Mouse (Mus musculus) myocyte (in vitro differentiated cells): ENCODE measurements around the gene Dnmt3a. TPM values are rescaled to one million over a fixed set of nuclear protein-coding genes. Genes with fewer than 3 reads are reported as not detected.

Experiments
- H3K27me3 ChIP-seq: one replicate; pipeline ENCODE4 v1.6.1; 2011; ENCODE audit not compliant: control insufficient read depth, insufficient read depth, insufficient read length
- H3K36me3 ChIP-seq: one replicate; pipeline ENCODE4 v1.6.1; 2011; ENCODE audit not compliant: control insufficient read depth, insufficient read depth
- H3K4me2 ChIP-seq: one replicate; pipeline ENCODE4 v1.6.1; 2011; ENCODE audit warnings: low read depth, control low read depth
- H3K4me3 ChIP-seq: one replicate; pipeline ENCODE4 v1.5.1; 2011; ENCODE audit warnings: mild to moderate bottlenecking, control low read depth, moderate library complexity
- H3K79me2 ChIP-seq: one replicate; pipeline ENCODE4 v1.6.1; 2011; ENCODE audit not compliant: control insufficient read depth, insufficient read depth
- H3ac ChIP-seq: one replicate; pipeline ENCODE4 v1.6.1; 2011; ENCODE audit not compliant: control insufficient read depth, insufficient read length
- CEBPB ChIP-seq: IDR thresholded peaks from 2 replicates; pipeline ENCODE4 v1.6.1; 2011; ENCODE audit warnings: mild to moderate bottlenecking, moderate library complexity; ENCODE audit not compliant: poor library complexity, insufficient read depth, severe bottlenecking
- E2F4 ChIP-seq: IDR thresholded peaks from one replicate; pipeline ENCODE4 v1.6.1; 2011; ENCODE audit warnings: mild to moderate bottlenecking, control low read depth, moderate library complexity; ENCODE audit not compliant: insufficient read depth
- MAX ChIP-seq: IDR thresholded peaks from one replicate; pipeline ENCODE4 v1.6.1; 2011; ENCODE audit warnings: low read depth, mild to moderate bottlenecking, control low read depth
- MYOD1 ChIP-seq, 3 experiments: IDR thresholded peaks; one replicate each; pipeline ENCODE4 v1.6.1; 2011; ENCODE audit warnings: control low read depth in 2 of 3, low read depth in 2 of 3, mild to moderate bottlenecking in 2 of 3, moderate library complexity in 1 of 3; ENCODE audit not compliant: insufficient read length in 2 of 3, control insufficient read depth in 1 of 3
- MYOG ChIP-seq, 3 experiments: IDR thresholded peaks; one replicate each; pipeline ENCODE4 v1.6.1; 2011; ENCODE audit warnings: control low read depth in 2 of 3, low read depth in 2 of 3, mild to moderate bottlenecking in 2 of 3; ENCODE audit not compliant: insufficient read length in 2 of 3, control insufficient read depth in 1 of 3, insufficient read depth in 1 of 3
- POLR2A ChIP-seq: IDR thresholded peaks from one replicate; pipeline ENCODE4 v1.6.1; 2011; ENCODE audit warnings: low read depth, mild to moderate bottlenecking, control low read depth, moderate library complexity; ENCODE audit not compliant: insufficient read length
- POLR2AphosphoS2 ChIP-seq: IDR thresholded peaks from one replicate; pipeline ENCODE4 v1.6.1; 2011; ENCODE audit warnings: low read depth, control low read depth; ENCODE audit not compliant: insufficient read length
- REST ChIP-seq: IDR thresholded peaks from one replicate; pipeline ENCODE4 v1.6.1; 2011; ENCODE audit warnings: mild to moderate bottlenecking, control low read depth, moderate library complexity; ENCODE audit not compliant: insufficient read depth, insufficient read length
- SRF ChIP-seq: IDR thresholded peaks from one replicate; pipeline ENCODE4 v1.6.1; 2011; ENCODE audit warnings: low read depth; ENCODE audit not compliant: control insufficient read depth, insufficient read length
- TCF12 ChIP-seq: IDR thresholded peaks from one replicate; pipeline ENCODE4 v1.6.1; 2011; ENCODE audit warnings: mild to moderate bottlenecking, control low read depth; ENCODE audit not compliant: poor library complexity, insufficient read depth, severe bottlenecking
- TCF3 ChIP-seq: IDR thresholded peaks from one replicate; pipeline ENCODE4 v1.6.1; 2011; ENCODE audit warnings: low read depth, control low read depth; ENCODE audit not compliant: insufficient read length
- USF1 ChIP-seq: IDR thresholded peaks from one replicate; pipeline ENCODE4 v1.6.1; 2011; ENCODE audit warnings: low read depth, mild to moderate bottlenecking, control low read depth, moderate library complexity
- polyA plus RNA-seq: library from polyadenylated mRNA; unstranded; fragments of >200 nt; fragmentation: generic; extraction: Trizol; gene quantifications from one replicate; pipeline ENCODE4 v1.2.1, GENCODE M21; 2012; ENCODE audit warnings: missing spikeins

The Dnmt3a gene
- polyA plus RNA-seq, 1 experiment: 4.6 TPM

DNA sequence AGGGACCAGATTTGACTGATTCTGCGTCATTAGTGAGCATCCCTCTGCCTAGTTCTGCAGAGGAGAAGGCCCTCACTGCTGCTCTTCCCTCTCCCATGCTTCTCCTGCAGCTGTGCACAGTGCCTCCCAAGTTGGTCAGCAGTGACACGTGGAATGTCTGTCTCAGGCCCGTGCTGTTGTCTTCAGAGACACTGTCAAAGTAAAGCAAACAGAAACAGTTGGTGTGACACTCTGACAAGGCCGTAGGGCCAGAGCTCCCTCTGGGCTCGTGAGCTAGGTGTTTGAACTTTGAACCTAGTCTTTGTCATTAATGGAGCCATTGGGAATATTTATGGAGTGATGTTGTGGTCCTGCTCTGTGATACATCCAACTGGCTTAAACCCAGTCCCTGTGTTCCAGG lies 54.2 kb downstream of the Dnmt3a start:
- Histone ChIP-seq H3K36me3 (no peaks in the 10 kb centered on the region), H3ac (no peak overlapping the region), H3K4me2 (no peak overlapping the region), H3K4me3 (no peak overlapping the region), H3K79me2 (no peaks in the 10 kb centered on the region), H3K27me3 (no peaks in the 10 kb centered on the region)
- TF ChIP-seq POLR2AphosphoS2 (no peak), TCF3 (no peak), MYOG (IDR thresholded peaks at IDR 0.05; ENCODE audit: control insufficient read depth in 1 of 3, insufficient read depth in 1 of 3, insufficient read length in 2 of 3, low read depth in 2 of 3) (no peak), CEBPB (no peak), SRF (no peak), POLR2A (no peak), MAX (no peak), USF1 (no peak), E2F4 (no peak), TCF12 (no peak), REST (no peak), MYOD1 (IDR thresholded peaks at IDR 0.05; ENCODE audit: control insufficient read depth in 1 of 3, insufficient read length in 2 of 3, low read depth in 2 of 3) (no peak)

DNA sequence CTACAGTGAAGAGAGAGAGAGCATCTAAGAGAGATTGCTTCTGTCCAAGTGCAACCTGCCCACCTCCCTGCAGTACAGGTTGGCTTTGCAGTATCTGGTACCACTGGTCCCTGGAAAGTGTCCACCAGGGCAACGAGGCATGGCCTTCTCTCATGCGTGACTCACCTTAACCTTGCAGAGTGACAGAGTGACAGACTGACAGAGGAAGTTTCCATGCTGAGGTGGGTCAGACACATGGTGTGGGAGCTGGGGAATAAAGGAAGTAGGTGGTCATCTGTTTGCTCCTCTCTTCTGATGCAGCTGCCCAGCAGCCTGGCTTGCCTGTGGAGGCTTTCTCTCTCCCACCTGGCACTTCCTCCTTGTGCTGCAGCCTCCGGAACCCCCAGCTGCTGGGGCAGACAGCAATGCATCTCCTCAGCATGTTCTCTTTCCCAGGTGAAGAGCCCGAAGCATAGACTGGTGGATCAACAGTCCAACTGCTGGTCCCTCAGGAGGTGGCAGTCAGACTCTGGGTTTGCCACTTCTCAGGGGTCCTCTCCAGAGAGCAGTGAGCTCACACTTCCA lies 55.9 kb downstream of the Dnmt3a start:
- no peak overlapping the region for H3K4me3 ChIP-seq
- H3K4me2 ChIP-seq: no peak overlapping the region
- TF ChIP-seq MYOD1 (IDR thresholded peaks at IDR 0.05; ENCODE audit: control insufficient read depth in 1 of 3, insufficient read length in 2 of 3, low read depth in 2 of 3) (no peak), USF1 (no peak), POLR2A (no peak), SRF (no peak), MYOG (IDR thresholded peaks at IDR 0.05; ENCODE audit: control insufficient read depth in 1 of 3, insufficient read depth in 1 of 3, insufficient read length in 2 of 3, low read depth in 2 of 3) (no peak), TCF3 (no peak), E2F4 (no peak), CEBPB (no peak), REST (no peak), TCF12 (no peak), POLR2AphosphoS2 (no peak), MAX (no peak)
- H3ac ChIP-seq: no peak overlapping the region
- H3K79me2 ChIP-seq: no peaks in the 10 kb centered on the region
- H3K36me3 ChIP-seq: no peaks in the 10 kb centered on the region
- H3K27me3 ChIP-seq: no peaks in the 10 kb centered on the region

DNA sequence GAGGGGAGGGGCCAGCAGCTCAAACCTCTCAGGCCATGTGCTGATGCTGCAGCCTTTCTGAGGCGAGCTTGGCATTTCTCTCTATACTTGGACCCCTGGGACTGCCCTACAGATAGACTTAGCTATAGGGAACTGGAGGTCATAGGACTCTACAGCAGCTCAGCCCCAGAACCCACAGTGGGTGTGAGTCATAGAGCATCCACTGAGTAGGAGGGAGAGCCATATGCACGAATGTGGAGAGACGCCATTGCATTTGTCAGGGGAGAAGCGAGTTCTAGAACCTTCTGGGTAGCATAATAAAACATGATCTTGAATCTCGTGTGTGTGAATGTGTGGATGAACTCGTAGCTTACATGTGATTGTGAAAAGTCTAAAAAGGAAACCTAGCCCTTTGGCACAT lies 56.4 kb downstream of the Dnmt3a start:
- TF ChIP-seq MYOG (IDR thresholded peaks at IDR 0.05; ENCODE audit: control insufficient read depth in 1 of 3, insufficient read depth in 1 of 3, insufficient read length in 2 of 3, low read depth in 2 of 3) (no peak), SRF (no peak)
- no peak overlapping the region for H3K4me3 ChIP-seq
- H3K79me2 ChIP-seq: no peaks in the 10 kb centered on the region
- H3K36me3 ChIP-seq: no peaks in the 10 kb centered on the region
- no peak overlapping the region for H3ac ChIP-seq
- no peak overlapping the region for H3K4me2 ChIP-seq
- no peaks in the 10 kb centered on the region for H3K27me3 ChIP-seq

DNA sequence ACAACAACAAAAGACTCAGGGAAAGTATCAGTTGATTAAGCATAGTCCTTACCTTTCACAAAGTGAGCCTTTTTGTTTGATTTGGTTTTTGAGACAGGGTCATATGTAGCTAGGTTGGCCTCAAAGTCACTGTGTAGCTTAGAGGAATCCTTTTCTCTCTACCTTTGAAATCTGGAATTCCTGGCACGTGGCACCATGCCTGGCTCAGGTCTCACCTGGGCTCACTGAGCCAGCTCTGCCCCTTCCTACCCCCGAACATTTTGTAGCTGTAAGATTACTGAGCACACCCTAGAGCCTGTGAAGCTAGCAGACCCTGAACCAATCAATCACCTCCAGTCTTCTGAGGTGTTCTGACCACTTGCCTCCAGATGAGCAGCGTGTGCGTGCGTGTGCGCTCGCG lies 58.4 kb downstream of the Dnmt3a start:
- Histone ChIP-seq H3K79me2 (no peaks in the 10 kb centered on the region), H3K4me2 (no peak overlapping the region), H3K4me3 (no peak overlapping the region), H3K36me3 (no peaks in the 10 kb centered on the region), H3ac (no peak overlapping the region), H3K27me3 (no peaks in the 10 kb centered on the region)
- TF ChIP-seq MYOG (IDR thresholded peaks at IDR 0.05; ENCODE audit: control insufficient read depth in 1 of 3, insufficient read depth in 1 of 3, insufficient read length in 2 of 3, low read depth in 2 of 3) (no peak), MYOD1 (IDR thresholded peaks at IDR 0.05; ENCODE audit: control insufficient read depth in 1 of 3, insufficient read length in 2 of 3, low read depth in 2 of 3) (no peak), POLR2A (no peak), TCF3 (no peak), USF1 (no peak), E2F4 (no peak), SRF (no peak), REST (no peak), CEBPB (no peak), TCF12 (no peak), MAX (no peak)

DNA sequence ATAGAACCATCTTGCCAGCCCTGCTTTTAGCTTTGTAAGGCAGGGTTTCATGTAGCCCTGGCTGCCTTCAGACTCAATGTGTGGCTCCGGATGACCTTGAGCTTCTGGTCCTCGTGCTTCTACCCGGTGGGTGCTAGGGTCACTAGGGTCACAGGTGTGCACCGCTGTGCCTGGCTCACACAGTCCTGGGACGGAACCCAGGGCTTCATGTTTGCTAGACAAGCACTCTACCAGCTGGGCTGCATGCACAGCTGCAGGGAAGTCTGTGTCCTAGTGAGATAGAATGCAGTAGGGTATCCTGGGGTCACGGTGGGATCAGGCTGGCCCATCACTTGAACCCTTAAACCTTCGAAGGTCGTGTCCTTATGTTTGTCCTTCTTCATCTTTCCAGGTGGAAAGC lies 59.8 kb downstream of the Dnmt3a start:
- H3ac ChIP-seq: no peak overlapping the region
- no peak overlapping the region for H3K4me3 ChIP-seq
- H3K36me3 ChIP-seq: no peaks in the 10 kb centered on the region
- H3K79me2 ChIP-seq: no peaks in the 10 kb centered on the region
- no peak for TF ChIP-seq TCF3
- no peak for TF ChIP-seq MYOD1 (IDR thresholded peaks at IDR 0.05; ENCODE audit: control insufficient read depth in 1 of 3, insufficient read length in 2 of 3, low read depth in 2 of 3)
- no peak for TF ChIP-seq TCF12
- TF ChIP-seq CEBPB: no peak
- TF ChIP-seq MAX: no peak
- TF ChIP-seq POLR2A: no peak
- TF ChIP-seq MYOG (IDR thresholded peaks at IDR 0.05; ENCODE audit: control insufficient read depth in 1 of 3, insufficient read depth in 1 of 3, insufficient read length in 2 of 3, low read depth in 2 of 3): no peak
- no peak for TF ChIP-seq E2F4
- TF ChIP-seq SRF: no peak
- no peak for TF ChIP-seq POLR2AphosphoS2
- no peak for TF ChIP-seq REST
- TF ChIP-seq USF1: no peak
- no peak overlapping the region for H3K4me2 ChIP-seq
- no peaks in the 10 kb centered on the region for H3K27me3 ChIP-seq
